In genomic region chr6:66224164-66224903, GRCm38 (mm10) we compare ENCODE assay signal across 13 mouse cellular contexts.
DNase-seq lines count a peak whose midpoint lies in the region; ATAC-seq and TF ChIP-seq lines count a peak whose summit lies in the region.
"Had no signal": no experiment of that assay in that cellular context is flagged by ENCODE, and none has a peak within 500 bp of the region (broad histone marks: within the 10 kb centered on the region; RNA-seq: fewer than 3 reads in every experiment).

No protein-coding gene starts in this region.

- TF ChIP-seq CTCF in lung, postnatal 0 days (IDR thresholded peaks at IDR 0.05) = peak; percentile 9; the same call in 1 of the 2 replicates

- H3K27me3 ChIP-seq in embryonic facial prominence, embryonic 11.5 days (ENCODE audit: control insufficient read depth, insufficient read depth, low read length) = no peaks in the 10 kb centered on the region
- no peaks in the 10 kb centered on the region for H3K27me3 ChIP-seq in embryonic facial prominence, embryonic 10.5 days (replicated peaks; ENCODE audit: low read depth, poor library complexity, severe bottlenecking)
- no peaks in the 10 kb centered on the region for H3K27me3 ChIP-seq in lung, postnatal 0 days (replicated peaks; ENCODE audit: insufficient read depth, low read length)
- H3K27me3 ChIP-seq in hindbrain, embryonic 14.5 days (ENCODE audit: control insufficient read depth, insufficient read depth, low read length) = no peaks in the 10 kb centered on the region
- H3K27me3 ChIP-seq in neural tube, embryonic 15.5 days (replicated peaks) = no peaks in the 10 kb centered on the region

- no peak overlapping the region for H3K9ac ChIP-seq in embryonic facial prominence, embryonic 11.5 days (replicated peaks; ENCODE audit: low read length)
- H3K9ac ChIP-seq in lung, postnatal 0 days (replicated peaks; ENCODE audit: low read depth) = no peak overlapping the region
- no peak overlapping the region for H3K9ac ChIP-seq in hindbrain, embryonic 14.5 days
- no peak overlapping the region for H3K9ac ChIP-seq in neural tube, embryonic 15.5 days (replicated peaks)

- no peak overlapping the region for H3K27ac ChIP-seq in embryonic facial prominence, embryonic 11.5 days (replicated peaks; ENCODE audit: low read depth, low read length)
- no peak overlapping the region for H3K27ac ChIP-seq in embryonic facial prominence, embryonic 10.5 days (replicated peaks)
- H3K27ac ChIP-seq in lung, postnatal 0 days (ENCODE audit: low read length) = no peak overlapping the region
- H3K27ac ChIP-seq in hindbrain, embryonic 14.5 days = no peak overlapping the region
- peak overlapping the region; percentile 7; the same call in 1 of the 2 replicates for H3K27ac ChIP-seq in neural tube, embryonic 15.5 days (replicated peaks)
- H3K27ac ChIP-seq: layer of hippocampus, adult 2 months; macrophage had no signal

- H3K9me3 ChIP-seq in embryonic facial prominence, embryonic 11.5 days (replicated peaks; ENCODE audit: control insufficient read depth, low read length) = no peaks in the 10 kb centered on the region
- H3K9me3 ChIP-seq in embryonic facial prominence, embryonic 10.5 days = no peaks in the 10 kb centered on the region
- H3K9me3 ChIP-seq in lung, postnatal 0 days (ENCODE audit: low read length) = no peaks in the 10 kb centered on the region
- no peaks in the 10 kb centered on the region for H3K9me3 ChIP-seq in hindbrain, embryonic 14.5 days (ENCODE audit: control insufficient read depth, low read length)
- no peaks in the 10 kb centered on the region for H3K9me3 ChIP-seq in neural tube, embryonic 15.5 days (replicated peaks)

- no peak for TF ChIP-seq EP300 in lung, postnatal 0 days (IDR thresholded peaks at IDR 0.05)

- peak; percentile 38 for DNase-seq in embryonic facial prominence, embryonic 11.5 days (ENCODE audit: low spot score)
- no peak for DNase-seq in embryonic facial prominence, embryonic 10.5 days (ENCODE audit: low spot score)
- DNase-seq in lung, postnatal 0 days (ENCODE audit: low spot score) = peak; percentile 60
- DNase-seq in lung, postnatal 25 days (ENCODE audit: low spot score) = no peak
- DNase-seq in hindbrain, embryonic 14.5 days (ENCODE audit: low spot score) = peak; percentile 72
- DNase-seq in urinary bladder, postnatal 14 days (ENCODE audit: low spot score) = no peak
- DNase-seq in thymus, postnatal 36 days = no peak
- DNase-seq: cerebellum, postnatal 36 days; heart, adult 18-20 months; spleen, adult 18-20 months had no signal

- H3K36me3 ChIP-seq in embryonic facial prominence, embryonic 11.5 days (replicated peaks; ENCODE audit: control insufficient read depth, insufficient read depth, low read depth, low read length) = no peaks in the 10 kb centered on the region
- no peaks in the 10 kb centered on the region for H3K36me3 ChIP-seq in embryonic facial prominence, embryonic 10.5 days (replicated peaks)
- H3K36me3 ChIP-seq in lung, postnatal 0 days (ENCODE audit: insufficient read depth, low read length) = no peaks in the 10 kb centered on the region
- no peaks in the 10 kb centered on the region for H3K36me3 ChIP-seq in hindbrain, embryonic 14.5 days (replicated peaks; ENCODE audit: control insufficient read depth, insufficient read depth)
- no peaks in the 10 kb centered on the region for H3K36me3 ChIP-seq in neural tube, embryonic 15.5 days

- H3K4me1 ChIP-seq in embryonic facial prominence, embryonic 11.5 days (ENCODE audit: control insufficient read depth, insufficient read depth, low read length) = no peaks in the 10 kb centered on the region
- H3K4me1 ChIP-seq in embryonic facial prominence, embryonic 10.5 days = no peaks in the 10 kb centered on the region
- H3K4me1 ChIP-seq in lung, postnatal 0 days (ENCODE audit: insufficient read depth, low read depth, low read length) = no peaks in the 10 kb centered on the region
- H3K4me1 ChIP-seq in hindbrain, embryonic 14.5 days (replicated peaks; ENCODE audit: control insufficient read depth, insufficient read depth, low read length) = 0 out of 2 replicates have a peak, but pooled peaks cover 6% of the 10 kb centered on the region
- peaks cover 4% of the 10 kb centered on the region; the same call in 1 of the 2 replicates for H3K4me1 ChIP-seq in neural tube, embryonic 15.5 days

- WGBS in embryonic facial prominence, embryonic 11.5 days = 58% methylated on average over 4 of the region's 4 CpGs
- 77% methylated on average over 4 of the region's 4 CpGs for WGBS in embryonic facial prominence, embryonic 10.5 days
- WGBS in lung, postnatal 0 days = 50% methylated on average over 4 of the region's 4 CpGs
- 59% methylated on average over 4 of the region's 4 CpGs for WGBS in hindbrain, embryonic 14.5 days
- 52% methylated on average over 4 of the region's 4 CpGs for WGBS in neural tube, embryonic 15.5 days

- H3K4me2 ChIP-seq in embryonic facial prominence, embryonic 11.5 days (ENCODE audit: low read depth, low read length) = no peak overlapping the region
- no peak overlapping the region for H3K4me2 ChIP-seq in lung, postnatal 0 days (replicated peaks; ENCODE audit: low read depth, low read length)
- no peak overlapping the region for H3K4me2 ChIP-seq in hindbrain, embryonic 14.5 days (replicated peaks)
- no peak overlapping the region for H3K4me2 ChIP-seq in neural tube, embryonic 15.5 days

- no peak for ATAC-seq in embryonic facial prominence, embryonic 11.5 days (replicated peaks; ENCODE audit: insufficient number of reproducible peaks, low FRiP score, low TSS enrichment, low read depth)
- peak; percentile 68 for ATAC-seq in lung, postnatal 0 days
- ATAC-seq in hindbrain, embryonic 14.5 days (ENCODE audit: low FRiP score) = peak; percentile 92
- peak; percentile 70 for ATAC-seq in neural tube, embryonic 15.5 days (ENCODE audit: low FRiP score)

- H3K4me3 ChIP-seq in embryonic facial prominence, embryonic 11.5 days (ENCODE audit: low read depth, low read length) = no peak overlapping the region
- H3K4me3 ChIP-seq in embryonic facial prominence, embryonic 10.5 days = no peak overlapping the region
- H3K4me3 ChIP-seq in lung, postnatal 0 days (ENCODE audit: low read depth, low read length) = no peak overlapping the region
- no peak overlapping the region for H3K4me3 ChIP-seq in hindbrain, embryonic 14.5 days (replicated peaks; ENCODE audit: low read length)
- no peak overlapping the region for H3K4me3 ChIP-seq in neural tube, embryonic 15.5 days (replicated peaks)
- H3K4me3 ChIP-seq: layer of hippocampus, adult 2 months had no signal

Comparison
In these comparisons a context has a peak if more than half of its experiments do, and no peak if none do; other contexts are left out.
1. DNase-seq: peak in embryonic facial prominence, embryonic 11.5 days (single experiment), lung, postnatal 0 days (single experiment) and hindbrain, embryonic 14.5 days (single experiment); none in embryonic facial prominence, embryonic 10.5 days (single experiment), lung, postnatal 25 days (single experiment), urinary bladder, postnatal 14 days (single experiment) and thymus, postnatal 36 days (0 of 2).